Mouse (Mus musculus): ENCODE data around the gene Eif1ad.

Gene Eif1ad

GRCm38 (mm10) chr19:5377446-5377845 lies 10.9 kb downstream of the Eif1ad start:
- no peak for DNase-seq (ENCODE audit: low read depth)

- DNase-seq (ENCODE audit: low read depth): no peak
Measured at GRCm38 (mm10) chr19:5383326-5383725, 16.8 kb downstream of the Eif1ad start.

GRCm38 (mm10) chr19:5384715-5385114 lies 18.2 kb downstream of the Eif1ad start:
- DNase-seq (ENCODE audit: low read depth): no peak

- no peak for DNase-seq (ENCODE audit: low read depth)
Measured at GRCm38 (mm10) chr19:5388011-5388441, 21.5 kb downstream of the Eif1ad start.

- DNase-seq (ENCODE audit: low read depth): peak; percentile 95
Measured at GRCm38 (mm10) chr19:5388588-5389242, 22.2 kb downstream of the Eif1ad start, which contains the start of gene Sart1. TSS of gene Sart1 (minus strand) at chr19:5388703.

GRCm38 (mm10) chr19:5389647-5390046 lies 23.1 kb downstream of the Eif1ad start:
- DNase-seq (ENCODE audit: low read depth): peak; percentile 88

GRCm38 (mm10) chr19:5390416-5390815 lies 23.9 kb downstream of the Eif1ad start:
- DNase-seq (ENCODE audit: low read depth): no peak

GRCm38 (mm10) chr19:5392892-5393291 lies 26.4 kb downstream of the Eif1ad start:
- no peak for DNase-seq (ENCODE audit: low read depth)

- DNase-seq (ENCODE audit: low read depth): no peak
Measured at GRCm38 (mm10) chr19:5394168-5394567, 27.6 kb downstream of the Eif1ad start.

- no peak for DNase-seq (ENCODE audit: low read depth)
Measured at GRCm38 (mm10) chr19:5395371-5395770, 28.8 kb downstream of the Eif1ad start.

GRCm38 (mm10) chr19:5401073-5401472 lies 34.5 kb downstream of the Eif1ad start:
- DNase-seq (ENCODE audit: low read depth): peak; percentile 41

GRCm38 (mm10) chr19:5402293-5402692 lies 35.8 kb downstream of the Eif1ad start, which contains the start of gene Tsga10ip:
TSS of gene Tsga10ip (minus strand) at chr19:5402526.
- no peak for DNase-seq (ENCODE audit: low read depth)

GRCm38 (mm10) chr19:5405924-5406323 lies 39.4 kb downstream of the Eif1ad start:
- peak; percentile 87 for DNase-seq (ENCODE audit: low read depth)

GRCm38 (mm10) chr19:5406531-5407126 lies 40.1 kb downstream of the Eif1ad start:
- peak; percentile 88 for DNase-seq (ENCODE audit: low read depth)

- DNase-seq (ENCODE audit: low read depth): peak; percentile 93
Measured at GRCm38 (mm10) chr19:5407133-5407532, 40.6 kb downstream of the Eif1ad start.

- DNase-seq (ENCODE audit: low read depth): peak; percentile 78
Measured at GRCm38 (mm10) chr19:5408057-5409001, 41.8 kb downstream of the Eif1ad start.

- DNase-seq (ENCODE audit: low read depth): no peak
Measured at GRCm38 (mm10) chr19:5409068-5409467, 42.5 kb downstream of the Eif1ad start.

GRCm38 (mm10) chr19:5410641-5411040 lies 44.1 kb downstream of the Eif1ad start:
- DNase-seq (ENCODE audit: low read depth): no peak

- DNase-seq (ENCODE audit: low read depth): no peak
Measured at GRCm38 (mm10) chr19:5411961-5412360, 45.4 kb downstream of the Eif1ad start.

- no peak for DNase-seq (ENCODE audit: low read depth)
Measured at GRCm38 (mm10) chr19:5413840-5414239, 47.3 kb downstream of the Eif1ad start.

- DNase-seq (ENCODE audit: low read depth): no peak
Measured at GRCm38 (mm10) chr19:5414534-5414957, 48.0 kb downstream of the Eif1ad start.

- no peak for DNase-seq (ENCODE audit: low read depth)
Measured at GRCm38 (mm10) chr19:5418750-5419466, 52.4 kb downstream of the Eif1ad start.

Data from naive thymus-derived CD4-positive, alpha-beta T cell, adult 2 months (primary cell).